Mouse (Mus musculus) CD4-positive, CD25-positive, alpha-beta regulatory T cell (primary cell): ENCODE measurements around the gene Primpol. TPM values are rescaled to one million over a fixed set of nuclear protein-coding genes. Genes with fewer than 3 reads are reported as not detected.

Experiments
- polyA plus RNA-seq: library from polyadenylated mRNA; unstranded; fragments of 100-300 nt; shearing (Covaris generic); gene quantifications from one replicate; pipeline ENCODE4 v1.2.1, GENCODE M21; 2017

Primpol gene
- polyA plus RNA-seq: 30.6 TPM

GRCm38 (mm10) chr8:46616879-46617689 is at the start of gene Primpol, which contains the start of gene Casp3:
Gene Primpol, minus strand, starts transcription at chr8:46617212.
Gene Casp3, plus strand, starts transcription at chr8:46617291.

GRCm38 (mm10) chr8:46551615-46552440 is 65.2 kb downstream of the Primpol start, which contains the start of gene Cenpu:
Gene Cenpu, plus strand, starts transcription at chr8:46552028.

Other genes starting within 250 kb of the Primpol start
- 18.0 TPM for gene Acsl1, start 146.2 kb downstream of the Primpol start, polyA plus RNA-seq
- gene Cenpu, start 65.2 kb downstream of the Primpol start, polyA plus RNA-seq: 5.0 TPM
- 44.2 TPM for gene Casp3, start 79 bp upstream of the Primpol start, polyA plus RNA-seq
- gene Irf2, start 122.5 kb upstream of the Primpol start, polyA plus RNA-seq: 202 TPM